Mouse (Mus musculus): ENCODE data around the gene Gm5767. TPM values are rescaled to one million over a fixed set of nuclear protein-coding genes. Genes with fewer than 3 reads are reported as not detected.
A peak's percentile ranks its signal among the peaks of the same experiment; 100 is the strongest.

Gene Gm5767
- polyA plus RNA-seq, 1 experiment from 2014 or later = not detected

DNA sequence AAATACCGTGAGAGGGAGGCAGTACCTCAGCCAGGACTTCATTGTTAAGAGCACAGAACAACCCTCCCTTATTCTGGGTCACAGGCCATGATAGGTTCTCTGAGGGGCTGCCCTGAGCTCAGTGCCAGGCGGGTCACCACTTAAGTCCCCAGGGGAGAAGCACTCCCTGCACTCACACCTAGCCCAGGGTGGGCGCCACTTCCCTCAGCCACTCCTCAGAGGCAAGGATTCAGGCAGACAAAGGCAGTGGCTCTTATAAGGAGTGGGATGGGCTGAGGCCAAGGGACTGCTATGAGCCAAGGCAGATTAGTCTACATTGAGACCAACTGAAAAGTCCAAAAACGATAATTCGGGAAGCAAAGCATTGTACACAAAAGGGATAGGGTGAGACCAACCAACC lies 15.2 kb upstream of the Gm5767 start:
- H3K9me3 ChIP-seq (ENCODE audit: control insufficient read depth, low read length) = no peaks in the 10 kb centered on the region
- H3K4me3 ChIP-seq (ENCODE audit: low read depth, low read length) = no peak overlapping the region
- H3K4me2 ChIP-seq (ENCODE audit: low read depth, severe bottlenecking) = no peak overlapping the region
- no peak overlapping the region for H3K27ac ChIP-seq (replicated peaks; ENCODE audit: low read depth, low read length)
- no peak overlapping the region for H3K9ac ChIP-seq (ENCODE audit: low read length)
- H3K36me3 ChIP-seq (ENCODE audit: control insufficient read depth, insufficient read depth, low read length) = peaks cover 5% of the 10 kb centered on the region
- WGBS = 84% methylated on average over 5 of the region's 5 CpGs
- DNase-seq (ENCODE audit: low spot score) = no peak
- H3K27me3 ChIP-seq (ENCODE audit: control insufficient read depth, insufficient read depth, low read length) = no peaks in the 10 kb centered on the region
- peaks cover 11% of the 10 kb centered on the region for H3K4me1 ChIP-seq (ENCODE audit: control insufficient read depth, insufficient read depth, low read length)
- no peak for ATAC-seq (ENCODE audit: insufficient number of reproducible peaks, low FRiP score, low TSS enrichment, low read depth)

DNA sequence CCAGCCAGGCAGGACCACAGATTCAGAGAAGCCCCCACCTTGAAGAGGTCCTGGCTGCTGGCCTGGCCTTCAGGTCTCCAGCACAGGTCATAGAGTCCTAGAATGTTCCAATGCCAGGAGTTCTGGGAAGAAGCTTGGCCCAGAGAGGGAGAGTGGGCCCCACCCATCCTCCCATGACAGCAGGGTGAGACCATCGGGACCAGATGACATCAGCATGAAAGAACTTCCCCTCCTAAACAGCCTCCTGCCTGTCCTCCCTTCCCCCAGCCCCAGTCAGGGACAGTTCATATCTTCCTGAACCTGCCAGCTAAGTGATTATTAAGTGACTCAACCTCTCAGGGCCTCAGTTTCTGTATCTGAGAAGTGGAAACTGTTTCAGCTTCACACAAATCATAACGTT lies 14.1 kb upstream of the Gm5767 start:
- Histone ChIP-seq H3K27ac (replicated peaks; ENCODE audit: low read depth, low read length) (no peak overlapping the region), H3K9ac (ENCODE audit: low read length) (no peak overlapping the region), H3K4me1 (ENCODE audit: control insufficient read depth, insufficient read depth, low read length) (peaks cover 14% of the 10 kb centered on the region), H3K4me2 (ENCODE audit: low read depth, severe bottlenecking) (no peak overlapping the region), H3K9me3 (ENCODE audit: control insufficient read depth, low read length) (no peaks in the 10 kb centered on the region), H3K36me3 (ENCODE audit: control insufficient read depth, insufficient read depth, low read length) (peaks cover 2% of the 10 kb centered on the region), H3K27me3 (ENCODE audit: control insufficient read depth, insufficient read depth, low read length) (no peaks in the 10 kb centered on the region), H3K4me3 (ENCODE audit: low read depth, low read length) (no peak overlapping the region)
- 66% methylated on average over 2 of the region's 2 CpGs for WGBS
- DNase-seq (ENCODE audit: low spot score) (no peak), ATAC-seq (ENCODE audit: insufficient number of reproducible peaks, low FRiP score, low TSS enrichment, low read depth) (no peak)

- H3K4me2 ChIP-seq (ENCODE audit: low read depth, severe bottlenecking) = no peak overlapping the region
- 84% methylated on average over 7 of the region's 7 CpGs for WGBS
- no peaks in the 10 kb centered on the region for H3K27me3 ChIP-seq (ENCODE audit: control insufficient read depth, insufficient read depth, low read length)
- H3K9ac ChIP-seq (ENCODE audit: low read length) = no peak overlapping the region
- no peak overlapping the region for H3K27ac ChIP-seq (replicated peaks; ENCODE audit: low read depth, low read length)
- DNase-seq (ENCODE audit: low spot score) (no peak), ATAC-seq (ENCODE audit: insufficient number of reproducible peaks, low FRiP score, low TSS enrichment, low read depth) (no peak)
- H3K36me3 ChIP-seq (ENCODE audit: control insufficient read depth, insufficient read depth, low read length) = peaks cover 2% of the 10 kb centered on the region
- no peak overlapping the region for H3K4me3 ChIP-seq (ENCODE audit: low read depth, low read length)
- H3K9me3 ChIP-seq (ENCODE audit: control insufficient read depth, low read length) = no peaks in the 10 kb centered on the region
- peaks cover 14% of the 10 kb centered on the region for H3K4me1 ChIP-seq (ENCODE audit: control insufficient read depth, insufficient read depth, low read length)
Observed at GRCm38 (mm10) chr16:8667261-8667660, 13.3 kb upstream of the Gm5767 start.

- no peak for ATAC-seq (ENCODE audit: insufficient number of reproducible peaks, low FRiP score, low TSS enrichment, low read depth)
- Histone ChIP-seq H3K9ac (ENCODE audit: low read length) (no peak overlapping the region), H3K4me1 (ENCODE audit: control insufficient read depth, insufficient read depth, low read length) (peaks cover 14% of the 10 kb centered on the region), H3K4me3 (ENCODE audit: low read depth, low read length) (no peak overlapping the region), H3K36me3 (ENCODE audit: control insufficient read depth, insufficient read depth, low read length) (peaks cover 2% of the 10 kb centered on the region), H3K4me2 (ENCODE audit: low read depth, severe bottlenecking) (no peak overlapping the region), H3K27ac (replicated peaks; ENCODE audit: low read depth, low read length) (no peak overlapping the region), H3K9me3 (ENCODE audit: control insufficient read depth, low read length) (no peaks in the 10 kb centered on the region), H3K27me3 (ENCODE audit: control insufficient read depth, insufficient read depth, low read length) (no peaks in the 10 kb centered on the region)
- WGBS = 79% methylated on average over 4 of the region's 4 CpGs
- no peak for DNase-seq (ENCODE audit: low spot score)
Observed at GRCm38 (mm10) chr16:8667814-8668213, 12.8 kb upstream of the Gm5767 start.

- no peak overlapping the region for H3K9ac ChIP-seq (ENCODE audit: low read length)
- no peaks in the 10 kb centered on the region for H3K27me3 ChIP-seq (ENCODE audit: control insufficient read depth, insufficient read depth, low read length)
- H3K9me3 ChIP-seq (ENCODE audit: control insufficient read depth, low read length) = no peaks in the 10 kb centered on the region
- H3K4me2 ChIP-seq (ENCODE audit: low read depth, severe bottlenecking) = no peak overlapping the region
- DNase-seq (ENCODE audit: low spot score) (no peak), ATAC-seq (ENCODE audit: insufficient number of reproducible peaks, low FRiP score, low TSS enrichment, low read depth) (no peak)
- WGBS = 84% methylated on average over 2 of the region's 2 CpGs
- peaks cover 2% of the 10 kb centered on the region for H3K36me3 ChIP-seq (ENCODE audit: control insufficient read depth, insufficient read depth, low read length)
- peaks cover 14% of the 10 kb centered on the region for H3K4me1 ChIP-seq (ENCODE audit: control insufficient read depth, insufficient read depth, low read length)
- H3K4me3 ChIP-seq (ENCODE audit: low read depth, low read length) = no peak overlapping the region
- H3K27ac ChIP-seq (replicated peaks; ENCODE audit: low read depth, low read length) = no peak overlapping the region
Observed at GRCm38 (mm10) chr16:8668386-8668785, 12.2 kb upstream of the Gm5767 start.

DNA sequence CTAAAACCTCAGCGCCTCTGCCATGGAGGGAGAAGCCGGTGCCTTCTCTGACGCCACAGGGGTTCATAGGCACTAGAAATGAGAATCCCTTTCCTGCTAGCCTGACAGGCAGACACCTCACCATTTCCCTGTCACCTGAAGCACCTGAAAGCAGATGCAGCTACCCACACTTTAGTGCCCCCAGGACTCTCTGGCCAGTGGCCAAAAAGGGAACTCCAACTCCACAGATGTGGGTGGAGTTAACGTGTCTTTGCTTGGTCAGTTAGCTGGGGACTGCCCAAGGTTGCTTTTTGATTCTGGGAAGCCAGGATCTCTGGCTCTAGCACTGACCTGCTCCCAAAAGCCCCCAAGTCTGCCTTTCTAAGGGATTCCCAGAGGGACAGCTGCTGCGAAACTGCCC lies 11.1 kb upstream of the Gm5767 start:
- WGBS = 67% methylated on average over 5 of the region's 5 CpGs
- H3K9ac ChIP-seq (ENCODE audit: low read length) = peak overlapping the region; percentile 45; the same call in 1 of the 2 replicates
- no peak for ATAC-seq (ENCODE audit: insufficient number of reproducible peaks, low FRiP score, low TSS enrichment, low read depth)
- 0 out of 2 replicates have a peak, but pooled peaks cover 2% of the 10 kb centered on the region for H3K27me3 ChIP-seq (ENCODE audit: control insufficient read depth, insufficient read depth, low read length)
- peak overlapping the region; percentile 5; the same call in 1 of the 2 replicates for H3K4me3 ChIP-seq (ENCODE audit: low read depth, low read length)
- H3K4me2 ChIP-seq (ENCODE audit: low read depth, severe bottlenecking) = peak overlapping the region; percentile 68
- 0 out of 2 replicates have a peak overlapping the region, but pooled peaks have one; percentile 14 for H3K27ac ChIP-seq (replicated peaks; ENCODE audit: low read depth, low read length)
- DNase-seq (ENCODE audit: low spot score) = no peak
- H3K4me1 ChIP-seq (ENCODE audit: control insufficient read depth, insufficient read depth, low read length) = peaks cover 14% of the 10 kb centered on the region
- no peaks in the 10 kb centered on the region for H3K9me3 ChIP-seq (ENCODE audit: control insufficient read depth, low read length)
- H3K36me3 ChIP-seq (ENCODE audit: control insufficient read depth, insufficient read depth, low read length) = no peaks in the 10 kb centered on the region

DNA sequence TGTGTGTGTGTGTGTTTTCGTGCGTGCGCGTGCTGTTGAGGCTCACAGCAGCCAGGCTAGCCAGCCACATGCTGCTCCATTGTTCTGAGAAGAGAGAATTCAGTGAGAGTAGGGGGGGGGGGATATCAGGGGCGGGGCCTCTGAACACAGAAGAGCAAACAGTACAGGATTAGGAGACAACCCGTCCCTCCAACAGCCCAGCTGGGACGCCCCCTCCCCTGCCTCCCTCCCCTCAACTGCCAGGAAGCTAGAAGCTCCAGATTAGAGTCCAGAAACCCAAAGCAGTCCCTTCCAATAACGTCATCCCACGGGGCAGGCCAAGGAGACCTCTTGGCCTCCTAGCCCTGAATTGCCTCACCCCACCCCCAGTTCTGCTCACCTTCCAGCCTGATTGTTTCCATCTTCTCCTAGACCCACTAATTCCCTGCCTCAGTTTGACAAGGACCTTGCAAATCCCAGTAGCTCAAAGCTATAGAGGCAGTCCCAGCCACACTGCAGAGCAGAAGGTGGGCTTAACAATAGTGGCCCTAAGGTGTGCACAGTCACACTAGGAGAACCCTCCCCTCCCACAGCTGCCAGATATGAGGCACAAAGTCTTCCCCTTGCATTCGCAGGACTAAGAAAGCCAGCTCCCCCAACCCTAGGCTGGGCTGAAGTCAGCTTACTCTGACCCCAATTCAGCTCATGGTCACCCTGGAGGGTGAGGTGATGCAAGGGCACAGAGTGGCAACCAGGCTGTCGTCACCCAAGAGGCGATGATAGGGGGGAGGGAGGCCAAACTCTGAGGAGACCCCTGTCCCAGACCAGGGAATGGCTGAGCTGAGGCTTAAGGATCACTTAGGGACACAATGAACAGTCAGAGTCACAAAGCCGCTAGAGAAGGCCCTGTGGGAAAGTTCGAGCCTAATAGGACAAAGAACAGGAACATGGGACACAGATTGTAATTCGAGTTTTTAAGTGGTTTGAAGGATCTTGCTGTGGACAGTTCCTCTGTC lies 10.2 kb upstream of the Gm5767 start:
- H3K27ac ChIP-seq (replicated peaks; ENCODE audit: low read depth, low read length) = no peak overlapping the region; the same call in 1 of the 2 replicates
- peaks cover 14% of the 10 kb centered on the region for H3K4me1 ChIP-seq (ENCODE audit: control insufficient read depth, insufficient read depth, low read length)
- WGBS = 6% methylated on average over 13 of the region's 15 CpGs
- no peaks in the 10 kb centered on the region for H3K36me3 ChIP-seq (ENCODE audit: control insufficient read depth, insufficient read depth, low read length)
- DNase-seq (ENCODE audit: low spot score) (peak; percentile 49), ATAC-seq (ENCODE audit: insufficient number of reproducible peaks, low FRiP score, low TSS enrichment, low read depth) (no peak)
- 0 out of 2 replicates have a peak, but pooled peaks cover 2% of the 10 kb centered on the region for H3K27me3 ChIP-seq (ENCODE audit: control insufficient read depth, insufficient read depth, low read length)
- peak overlapping the region; percentile 72 for H3K9ac ChIP-seq (ENCODE audit: low read length)
- H3K4me3 ChIP-seq (ENCODE audit: low read depth, low read length) = peak overlapping the region; percentile 72
- H3K4me2 ChIP-seq (ENCODE audit: low read depth, severe bottlenecking) = peak overlapping the region; percentile 68
- H3K9me3 ChIP-seq (ENCODE audit: control insufficient read depth, low read length) = no peaks in the 10 kb centered on the region

DNA sequence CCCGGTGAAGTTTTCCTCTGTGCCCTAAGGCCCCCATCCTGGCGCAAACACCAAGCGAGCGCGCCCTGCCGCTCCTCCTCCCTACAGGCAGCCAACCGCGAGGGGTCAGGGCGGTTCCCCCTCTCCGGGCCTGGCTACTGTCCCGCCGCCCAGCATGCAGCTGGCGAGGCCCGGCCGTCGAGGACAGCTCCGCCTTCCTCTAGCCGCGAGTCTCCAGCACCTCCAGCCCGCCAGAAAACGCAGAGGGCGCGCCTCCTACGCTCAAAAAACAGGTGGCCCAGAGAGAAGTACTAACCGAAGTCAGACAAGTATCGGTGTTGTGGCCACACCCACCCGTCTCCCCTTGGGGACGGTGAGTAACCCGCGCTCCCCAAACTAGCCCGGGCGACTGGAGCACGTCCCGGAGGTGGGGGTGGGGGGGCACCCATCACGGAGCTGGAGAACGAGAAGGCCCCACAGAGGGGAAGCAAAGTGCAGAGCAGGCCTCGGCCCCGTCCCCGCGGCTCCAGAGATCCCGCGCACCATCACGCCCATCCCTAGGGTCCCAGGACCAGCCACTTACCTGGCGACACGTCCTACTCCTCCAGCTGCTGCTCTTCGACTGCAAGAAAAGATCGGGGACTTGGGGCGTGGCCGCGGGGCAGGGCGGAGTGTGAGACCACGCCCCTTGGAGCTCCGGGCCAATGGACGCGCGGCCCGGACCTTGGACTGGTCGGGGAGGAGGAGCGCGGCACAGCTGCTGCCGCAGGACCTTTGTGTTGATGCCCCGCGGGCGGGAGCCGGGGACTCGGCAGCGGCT lies 8.8 kb upstream of the Gm5767 start, which contains the start of gene Carhsp1:
TSS of gene Carhsp1 (minus strand) at position 605 of the 799 bp plus-strand sequence.
- Histone ChIP-seq H3K27ac (replicated peaks; ENCODE audit: low read depth, low read length) (peak within 1 kb of the TSS; percentile 70), H3K4me2 (ENCODE audit: low read depth, severe bottlenecking) (peak within 1 kb of the TSS; percentile 68), H3K9ac (ENCODE audit: low read length) (peak within 1 kb of the TSS; percentile 72), H3K27me3 (ENCODE audit: control insufficient read depth, insufficient read depth, low read length) (0 out of 2 replicates have a peak, but pooled peaks cover 2% of the 10 kb centered on the region), H3K9me3 (ENCODE audit: control insufficient read depth, low read length) (no peaks in the 10 kb centered on the region), H3K4me1 (ENCODE audit: control insufficient read depth, insufficient read depth, low read length) (peaks cover 14% of the 10 kb centered on the region), H3K4me3 (ENCODE audit: low read depth, low read length) (peak within 1 kb of the TSS; percentile 72), H3K36me3 (ENCODE audit: control insufficient read depth, insufficient read depth, low read length) (no peaks in the 10 kb centered on the region)
- WGBS = under 1% methylated on average over 67 of the region's 67 CpGs
- ATAC-seq (ENCODE audit: insufficient number of reproducible peaks, low FRiP score, low TSS enrichment, low read depth) = peak; percentile 93
- peak; percentile 96 for DNase-seq (ENCODE audit: low spot score)

All from limb, embryonic 11.5 days (tissue).